Mouse (Mus musculus) MEL (cell line): ENCODE measurements around the gene Slc4a4. TPM values are rescaled to one million over a fixed set of nuclear protein-coding genes. Genes with fewer than 3 reads are reported as not detected.

Experiments used
- DNase-seq: peaks from one replicate; pipeline ENCODE4 v3.0.0; 2011; ENCODE audit warnings: low read depth, low spot score
- H3K27ac ChIP-seq: 2 replicates; pipeline ENCODE4 v1.5.1; 2012; ENCODE audit warnings: low read depth, mild to moderate bottlenecking, control low read depth, low read length, moderate library complexity; ENCODE audit not compliant: control insufficient read depth
- H3K27me3 ChIP-seq, 2 experiments: fragments of 150-350 bp in 1 of 2; sonication (generic) in 1 of 2; 2 replicates each; pipeline ENCODE4 v1.6.1; 2012; ENCODE audit warnings: low read length in 2 of 2, mild to moderate bottlenecking in 2 of 2, improper control_type of control experiment in 1 of 2, moderate library complexity in 1 of 2; ENCODE audit not compliant: insufficient read depth in 2 of 2, control insufficient read depth in 1 of 2
- H3K36me3 ChIP-seq, 2 experiments: 2 replicates each; pipeline ENCODE4 v1.6.1; 2012 to 2014; ENCODE audit warnings: low read length in 2 of 2, improper control_type of control experiment in 1 of 2, inconsistent platforms in 1 of 2, mild to moderate bottlenecking in 1 of 2; ENCODE audit not compliant: insufficient read depth in 2 of 2, control insufficient read depth in 1 of 2
- H3K4me1 ChIP-seq, 2 experiments: fragments of 150-350 bp in 1 of 2; sonication (generic) in 1 of 2; 2 replicates each; pipeline ENCODE4 v1.6.1; 2012; ENCODE audit warnings: low read length in 2 of 2, improper control_type of control experiment in 1 of 2, mild to moderate bottlenecking in 1 of 2; ENCODE audit not compliant: insufficient read depth in 2 of 2, control insufficient read depth in 1 of 2
- H3K4me3 ChIP-seq, 2 experiments: fragments of 150-350 bp in 1 of 2; sonication (generic) in 1 of 2; 2 replicates each; pipeline ENCODE4 v1.5.1; 2012; ENCODE audit warnings: low read depth in 2 of 2, low read length in 2 of 2, mild to moderate bottlenecking in 2 of 2, moderate library complexity in 2 of 2, control low read depth in 1 of 2, improper control_type of control experiment in 1 of 2; ENCODE audit not compliant: control insufficient read depth in 1 of 2, insufficient read depth in 1 of 2
- H3K79me2 ChIP-seq: 2 replicates; pipeline ENCODE4 v1.6.1; 2012; ENCODE audit warnings: mild to moderate bottlenecking, low read length, moderate library complexity; ENCODE audit not compliant: control insufficient read depth, poor library complexity, insufficient read depth
- H3K9ac ChIP-seq: 2 replicates; pipeline ENCODE4 v1.6.1; 2012; ENCODE audit warnings: low read depth, mild to moderate bottlenecking, control low read depth, low read length, moderate library complexity; ENCODE audit not compliant: control insufficient read depth, poor library complexity, severe bottlenecking
- H3K9me3 ChIP-seq: fragments of 150-350 bp; sonication (generic); replicated peaks from 2 replicates; pipeline ENCODE4 v1.6.1; 2012; ENCODE audit warnings: mild to moderate bottlenecking, low read length, improper control_type of control experiment, moderate library complexity; ENCODE audit not compliant: insufficient read depth
- CHD1 ChIP-seq: IDR thresholded peaks from 2 replicates; pipeline ENCODE4 v1.6.1; 2012; ENCODE audit warnings: low read depth, mild to moderate bottlenecking, inconsistent platforms, low read length, improper control_type of control experiment
- CHD2 ChIP-seq: IDR thresholded peaks from 2 replicates; pipeline ENCODE4 v1.6.1; 2011; ENCODE audit warnings: low read length, improper control_type of control experiment
- ELF1 ChIP-seq: IDR thresholded peaks from 2 replicates; pipeline ENCODE4 v1.6.1; 2014; ENCODE audit warnings: low read depth, mild to moderate bottlenecking, inconsistent platforms, low read length, improper control_type of control experiment, moderate library complexity
- EP300 ChIP-seq, 2 experiments: IDR thresholded peaks; 2 replicates each; pipeline ENCODE4 v1.6.1; 2011; ENCODE audit warnings: improper control_type of control experiment in 2 of 2, low read length in 2 of 2, low read depth in 1 of 2, mild to moderate bottlenecking in 1 of 2
- GABPA ChIP-seq: IDR thresholded peaks from 2 replicates; pipeline ENCODE4 v1.6.1; 2012; ENCODE audit warnings: low read depth, mild to moderate bottlenecking, inconsistent platforms, low read length, improper control_type of control experiment, moderate library complexity
- MAX ChIP-seq: IDR thresholded peaks from 2 replicates; pipeline ENCODE4 v1.6.1; 2011; ENCODE audit warnings: low read length, improper control_type of control experiment
- MAZ ChIP-seq: IDR thresholded peaks from 2 replicates; pipeline ENCODE4 v1.6.1; 2012; ENCODE audit warnings: low read depth, mild to moderate bottlenecking, inconsistent platforms, low read length, improper control_type of control experiment
- MYB ChIP-seq: IDR thresholded peaks from 2 replicates; pipeline ENCODE4 v1.6.1; 2011; ENCODE audit warnings: mild to moderate bottlenecking, low read depth, low read length, improper control_type of control experiment
- MYC ChIP-seq: IDR thresholded peaks from 2 replicates; pipeline ENCODE4 v1.6.1; 2011; ENCODE audit warnings: low read depth, mild to moderate bottlenecking, low read length, improper control_type of control experiment, moderate library complexity
- NRF1 ChIP-seq: IDR thresholded peaks from 2 replicates; pipeline ENCODE4 v1.6.1; 2014; ENCODE audit warnings: low read depth, mild to moderate bottlenecking, inconsistent platforms, low read length, improper control_type of control experiment, moderate library complexity; ENCODE audit not compliant: poor library complexity, insufficient read depth, severe bottlenecking
- POLR2AphosphoS5 ChIP-seq: IDR thresholded peaks from 2 replicates; pipeline ENCODE4 v1.6.1; 2012; ENCODE audit warnings: low read depth, borderline replicate concordance, mild to moderate bottlenecking, inconsistent platforms, low read length, moderate library complexity, mixed read lengths
- RAD21 ChIP-seq: IDR thresholded peaks from 2 replicates; pipeline ENCODE4 v1.6.1; 2011; ENCODE audit warnings: mild to moderate bottlenecking, low read depth, low read length, improper control_type of control experiment
- RCOR1 ChIP-seq: IDR thresholded peaks from 2 replicates; pipeline ENCODE4 v1.6.1; 2012; ENCODE audit warnings: low read depth, mild to moderate bottlenecking, inconsistent platforms, low read length, improper control_type of control experiment
- SMC3 ChIP-seq: IDR thresholded peaks from 2 replicates; pipeline ENCODE4 v1.6.1; 2011; ENCODE audit warnings: low read depth, low read length, improper control_type of control experiment
- TAL1 ChIP-seq: IDR thresholded peaks from 2 replicates; pipeline ENCODE4 v1.6.1; 2012; ENCODE audit warnings: mild to moderate bottlenecking, inconsistent platforms, low read length, moderate library complexity, mixed read lengths
- USF1 ChIP-seq: IDR thresholded peaks from 2 replicates; pipeline ENCODE4 v1.6.1; 2014; ENCODE audit warnings: low read depth, mild to moderate bottlenecking, inconsistent platforms, low read length, improper control_type of control experiment, moderate library complexity
- USF2 ChIP-seq, 2 experiments: IDR thresholded peaks; 2 replicates each; pipeline ENCODE4 v1.6.1; 2011 to 2012; ENCODE audit warnings: improper control_type of control experiment in 2 of 2, low read length in 2 of 2, borderline replicate concordance in 1 of 2, inconsistent platforms in 1 of 2, low read depth in 1 of 2, mild to moderate bottlenecking in 1 of 2; ENCODE audit not compliant: insufficient read depth in 1 of 2
- ZC3H11A ChIP-seq: IDR thresholded peaks from 2 replicates; pipeline ENCODE4 v1.6.1; 2012; ENCODE audit warnings: low read depth, mild to moderate bottlenecking, inconsistent platforms, low read length, improper control_type of control experiment
- ZMIZ1 ChIP-seq: IDR thresholded peaks from 2 replicates; pipeline ENCODE4 v1.6.1; 2012; ENCODE audit warnings: low read depth, mild to moderate bottlenecking, inconsistent platforms, low read length, improper control_type of control experiment, moderate library complexity
- polyA plus RNA-seq, 2 experiments: library from polyadenylated mRNA; stranded (reverse) in 1 of 2; unstranded in 1 of 2; fragments of >175 nt in 1 of 2; fragments of >200 nt in 1 of 2; gene quantifications; 2 replicates each; pipeline versions ENCODE4 v1.2.1 to v1.2.4; 2012; ENCODE audit warnings: low replicate concordance in 2 of 2, low read depth in 1 of 2; ENCODE audit not compliant: insufficient read length in 2 of 2, insufficient read depth in 1 of 2, missing spikeins in 1 of 2
- total RNA-seq: library from RNA; depleted of rRNA; stranded (reverse); fragments of 300-350 nt; gene quantifications from 2 replicates; pipeline ENCODE4 v1.2.3, GENCODE M21; 2012

Gene Slc4a4
- total and polyA plus RNA-seq, 3 experiments: not detected

GRCm38 (mm10) chr5:88960342-88961105 is 73.9 kb downstream of the Slc4a4 start:
- H3K4me3 ChIP-seq: no peak overlapping the region
- no peaks in the 10 kb centered on the region for H3K79me2 ChIP-seq
- no peak overlapping the region for H3K27ac ChIP-seq
- H3K9me3 ChIP-seq: no peaks in the 10 kb centered on the region
- no peak for DNase-seq
- no peak overlapping the region for H3K9ac ChIP-seq
- H3K4me1 ChIP-seq: no peaks in the 10 kb centered on the region
- TF ChIP-seq MYC: no peak
- no peak for TF ChIP-seq MYB
- TF ChIP-seq CHD2: no peak
- TF ChIP-seq ZMIZ1: no peak
- TF ChIP-seq, all 39 proteins: peak for 0
- H3K36me3 ChIP-seq: no peaks in the 10 kb centered on the region
- H3K27me3 ChIP-seq: no peaks in the 10 kb centered on the region

DNA sequence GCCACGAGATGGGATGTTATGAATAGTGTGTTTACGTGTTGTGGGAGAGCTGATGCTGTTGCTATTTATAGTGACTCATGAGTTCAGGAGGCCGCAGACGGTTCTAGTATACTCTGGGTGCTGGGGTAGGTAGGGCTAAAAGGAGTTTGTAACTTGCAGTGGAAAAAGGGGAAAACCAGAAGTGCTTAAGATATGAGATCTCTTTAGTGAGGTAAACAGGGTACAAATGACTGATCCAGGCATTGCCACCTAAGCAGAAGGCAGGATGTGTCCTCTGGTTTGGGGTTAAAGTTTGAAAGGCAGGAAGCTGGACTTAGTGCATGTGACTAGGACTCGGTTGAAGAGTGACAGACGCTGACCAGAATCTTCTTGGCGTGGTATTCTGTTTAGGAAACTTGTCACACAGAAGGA is 74.7 kb downstream of the Slc4a4 start:
- TF ChIP-seq CHD2 (no peak), MAX (no peak), GABPA (no peak), USF1 (no peak), TAL1 (no peak), MAZ (no peak), MYC (no peak), USF2 (IDR thresholded peaks at IDR 0.05; ENCODE audit: borderline replicate concordance in 1 of 2, insufficient read depth in 1 of 2, low read depth in 1 of 2, low read length in 2 of 2) (no peak), RAD21 (no peak), RCOR1 (no peak), ZC3H11A (no peak), SMC3 (no peak), EP300 (IDR thresholded peaks at IDR 0.05; ENCODE audit: low read depth in 1 of 2, low read length in 2 of 2) (no peak), POLR2AphosphoS5 (no peak), NRF1 (no peak), ELF1 (no peak), CHD1 (no peak)
- TF ChIP-seq, all 39 proteins: peak for 0
- Histone ChIP-seq H3K27me3 (no peaks in the 10 kb centered on the region), H3K36me3 (no peaks in the 10 kb centered on the region), H3K9ac (no peak overlapping the region), H3K4me3 (no peak overlapping the region), H3K9me3 (no peaks in the 10 kb centered on the region), H3K27ac (no peak overlapping the region), H3K4me1 (no peaks in the 10 kb centered on the region), H3K79me2 (no peaks in the 10 kb centered on the region)
- no peak for DNase-seq
